In genomic region chr11:112926330-112927025, GRCm38 (mm10) we compare ENCODE assay signal across 10 mouse cellular contexts.
A peak's percentile ranks its signal among the peaks of the same experiment; 100 is the strongest.
DNase-seq lines count a peak whose midpoint lies in the region; ATAC-seq lines count a peak whose summit lies in the region.
"Had no signal": no experiment of that assay in that cellular context is flagged by ENCODE, and none has a peak within 500 bp of the region (broad histone marks: within the 10 kb centered on the region; RNA-seq: fewer than 3 reads in every experiment).

No protein-coding gene starts in this region.

- no peaks in the 10 kb centered on the region for H3K4me1 ChIP-seq in stomach, embryonic 16.5 days (ENCODE audit: control insufficient read depth, insufficient read depth, low read length)

- H3K4me3 ChIP-seq in stomach, embryonic 16.5 days (replicated peaks; ENCODE audit: low read length), result no peak overlapping the region
- H3K4me3 ChIP-seq: hindbrain, embryonic 15.5 days had no signal

- intact Hi-C loops in heart, postnatal 10 days (cut with DNase I), result no loop called here
- intact Hi-C loops in heart, postnatal 25 days (cut with DNase I), result no loop called here

- WGBS in stomach, embryonic 16.5 days, result 49% methylated on average over 19 of the region's 19 CpGs

- peak; percentile 1 to 3 for DNase-seq in heart, postnatal 10 days
- DNase-seq in heart, adult 11 months, result no peak
- DNase-seq in NIH3T3 (ENCODE audit: low read depth), result peak; percentile 41
- DNase-seq in cerebellum, postnatal 36 days, result peak; percentile 11 to 12
- peak; percentile 44 for DNase-seq in layer of hippocampus, adult 11-12 months (ENCODE audit: low spot score)
- DNase-seq in heart, postnatal 25 days (ENCODE audit: low spot score), result no peak

- H3K9ac ChIP-seq in stomach, embryonic 16.5 days (ENCODE audit: low read length), result no peak overlapping the region
- H3K9ac ChIP-seq: hindbrain, embryonic 15.5 days had no signal

- peak overlapping the region; percentile 12; the same call in 1 of the 2 replicates for H3K4me2 ChIP-seq in stomach, embryonic 16.5 days (ENCODE audit: low read depth, low read length)
- H3K4me2 ChIP-seq: hindbrain, embryonic 15.5 days had no signal

- no peak for ATAC-seq in stomach, embryonic 16.5 days (ENCODE audit: insufficient read depth, low FRiP score)
- no peak for ATAC-seq in inflammation-experienced regulatory T-cells, adult 6 months

- no peaks in the 10 kb centered on the region for H3K36me3 ChIP-seq in stomach, embryonic 16.5 days (ENCODE audit: control insufficient read depth, insufficient read depth, low read length)
- H3K36me3 ChIP-seq: hindbrain, embryonic 15.5 days had no signal

- H3K27ac ChIP-seq in stomach, embryonic 16.5 days (ENCODE audit: low read length), result peak overlapping the region; percentile 2; the same call in 1 of the 2 replicates
- H3K27ac ChIP-seq: hindbrain, embryonic 15.5 days had no signal

- H3K9me3 ChIP-seq in stomach, embryonic 16.5 days (replicated peaks; ENCODE audit: control insufficient read depth, low read length), result no peaks in the 10 kb centered on the region
- H3K9me3 ChIP-seq: hindbrain, embryonic 15.5 days had no signal

- H3K27me3 ChIP-seq in stomach, embryonic 16.5 days (ENCODE audit: control insufficient read depth, insufficient read depth, low read length), result no peaks in the 10 kb centered on the region
- H3K27me3 ChIP-seq: CH12.LX; hindbrain, embryonic 15.5 days had no signal

Comparison
In these comparisons a context has a peak if more than half of its experiments do, and no peak if none do; other contexts are left out.
1. DNase-seq: peak in heart, postnatal 10 days (2 of 2), NIH3T3 (single experiment), cerebellum, postnatal 36 days (2 of 2) and layer of hippocampus, adult 11-12 months (single experiment); none in heart, adult 11 months (single experiment) and heart, postnatal 25 days (single experiment).